Mouse (Mus musculus): ENCODE data around the gene Hnrnph1. TPM values are rescaled to one million over a fixed set of nuclear protein-coding genes. Genes with fewer than 3 reads are reported as not detected.

The Hnrnph1 gene
- 912 TPM for total RNA-seq (2023)

DNA sequence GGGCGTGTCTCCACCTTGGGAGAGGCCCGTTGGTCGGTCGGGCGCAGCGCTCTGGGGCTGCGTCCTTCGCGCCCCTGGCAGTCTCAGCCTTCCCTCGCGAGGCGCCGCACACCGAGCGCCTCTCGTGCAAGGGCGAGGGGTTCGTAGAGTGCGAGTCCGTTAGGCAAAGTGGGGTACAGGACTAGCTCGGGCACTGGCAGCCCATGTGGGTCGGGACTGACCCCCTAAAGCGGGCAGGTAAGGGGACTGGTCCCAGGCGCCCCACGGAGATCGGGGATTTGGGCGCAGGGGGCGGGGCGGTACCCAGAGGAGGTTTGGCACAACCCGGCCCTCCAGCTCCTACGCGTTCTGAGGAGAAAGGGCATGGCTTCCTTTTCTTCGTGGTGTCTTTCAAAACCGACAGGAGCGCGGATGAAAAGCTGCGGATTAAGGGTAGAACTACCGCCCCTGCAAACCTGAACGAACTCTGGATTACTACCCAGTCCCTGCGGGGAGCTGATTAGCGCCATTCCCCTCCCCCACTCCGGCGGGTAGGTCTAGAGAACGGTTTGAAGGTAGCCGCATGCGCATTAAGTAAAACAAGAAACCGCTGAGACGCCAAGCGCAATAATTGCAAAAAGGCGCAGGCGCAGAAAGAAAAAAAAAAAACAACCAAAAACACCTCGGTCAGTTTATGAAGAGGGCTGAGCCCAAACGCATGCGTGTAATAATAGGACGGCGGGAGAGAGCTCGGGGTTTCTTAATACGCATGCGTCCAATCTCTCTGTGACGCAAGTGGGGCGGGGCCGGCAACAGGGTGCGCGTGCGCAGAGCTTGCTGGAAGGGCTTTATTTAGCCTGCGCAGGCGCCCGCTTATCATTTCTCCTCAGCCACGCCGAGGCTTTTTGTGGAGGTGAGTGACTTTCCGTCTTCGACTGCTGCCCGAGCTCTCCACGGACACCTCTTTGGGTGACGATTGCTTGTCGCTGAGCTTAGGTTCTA, at the start of gene Hnrnph1:
Gene Hnrnph1, plus strand, starts transcription at position 80 of the 981 bp plus-strand sequence.

GRCm38 (mm10) chr11:50354162-50354561, 22.6 kb upstream of the Hnrnph1 start, which contains the start of gene Cby3:
Gene Cby3 (plus strand): TSS chr11:50354462.

GRCm38 (mm10) chr11:50430277-50431133, 53.7 kb downstream of the Hnrnph1 start, which contains the start of gene Rufy1:
Gene Rufy1 (minus strand): TSS chr11:50431125.

Other genes starting within 250 kb of the Hnrnph1 start
- 57.2 TPM for gene Tbc1d9b, start 245.6 kb upstream of the Hnrnph1 start, total RNA-seq (2023)
- gene Mrnip, start 202.5 kb upstream of the Hnrnph1 start, total RNA-seq (2023): 2.9 TPM
- gene Sqstm1, start 166.2 kb upstream of the Hnrnph1 start, total RNA-seq (2023): 429 TPM
- gene Mgat4b, start 166.1 kb upstream of the Hnrnph1 start, total RNA-seq (2023): 7.1 TPM
- gene Ltc4s, start 138.4 kb upstream of the Hnrnph1 start, total RNA-seq (2023): 0.98 TPM
- gene Maml1, start 84.7 kb upstream of the Hnrnph1 start, total RNA-seq (2023): 43.4 TPM
- 168 TPM for gene Canx, start 51.3 kb upstream of the Hnrnph1 start, total RNA-seq (2023)
- gene Cby3, start 22.5 kb upstream of the Hnrnph1 start, total RNA-seq (2023): not detected
- gene Rufy1, start 54.1 kb downstream of the Hnrnph1 start, total RNA-seq (2023): 20.8 TPM
- not detected for gene Adamts2, start 225.1 kb downstream of the Hnrnph1 start, total RNA-seq (2023)